Mouse (Mus musculus) kidney, postnatal 14 days (tissue): ENCODE measurements around the gene Sfta2.

Experiments
- DNase-seq: peaks from one replicate; pipeline ENCODE4 v3.0.0; 2022; ENCODE audit warnings: mixed read lengths

Gene Sfta2

GRCm38 (mm10) chr17:35680591-35680990 lies 79.2 kb downstream of the Sfta2 start:
- no peak for DNase-seq

DNA sequence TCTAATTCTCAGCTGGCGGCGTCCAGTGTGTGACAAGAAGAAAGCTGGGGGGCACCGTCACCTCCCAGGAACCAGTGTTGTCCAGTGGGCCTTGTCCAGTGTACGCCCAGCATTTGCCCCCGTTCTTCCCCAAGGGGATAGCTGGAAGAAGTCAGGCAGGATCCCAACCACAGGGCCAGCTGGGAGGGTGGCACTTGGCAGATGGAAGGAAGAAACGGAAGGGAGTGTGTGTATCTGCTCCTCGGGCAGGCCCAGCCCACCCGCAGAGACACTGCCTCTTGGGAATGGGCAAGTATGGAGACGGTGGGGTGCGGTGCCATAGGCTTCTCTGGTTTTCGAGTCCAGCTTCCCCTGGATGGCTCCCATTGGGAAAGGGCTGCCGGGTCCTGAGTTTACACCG lies 80.6 kb downstream of the Sfta2 start:
- DNase-seq = no peak

DNA sequence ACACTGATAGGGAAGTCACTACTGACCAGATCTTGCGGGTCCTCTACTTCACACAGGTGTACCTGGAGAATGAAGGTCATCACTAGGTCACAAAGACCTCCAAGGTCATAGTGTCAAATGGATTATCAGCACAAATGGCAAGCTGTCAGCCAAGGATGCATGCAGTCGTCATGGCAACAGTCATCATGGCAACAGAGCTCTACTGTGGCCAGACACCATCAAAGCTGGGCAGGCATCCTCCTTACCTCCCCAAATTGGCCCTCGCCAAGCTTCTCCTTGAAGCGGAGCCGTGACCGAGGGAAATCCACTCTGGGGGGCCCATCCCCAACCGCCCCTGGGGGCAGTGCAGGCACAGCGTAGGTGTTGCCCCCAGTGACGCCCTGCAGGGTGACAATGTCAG lies 83.7 kb downstream of the Sfta2 start:
- DNase-seq = no peak

DNA sequence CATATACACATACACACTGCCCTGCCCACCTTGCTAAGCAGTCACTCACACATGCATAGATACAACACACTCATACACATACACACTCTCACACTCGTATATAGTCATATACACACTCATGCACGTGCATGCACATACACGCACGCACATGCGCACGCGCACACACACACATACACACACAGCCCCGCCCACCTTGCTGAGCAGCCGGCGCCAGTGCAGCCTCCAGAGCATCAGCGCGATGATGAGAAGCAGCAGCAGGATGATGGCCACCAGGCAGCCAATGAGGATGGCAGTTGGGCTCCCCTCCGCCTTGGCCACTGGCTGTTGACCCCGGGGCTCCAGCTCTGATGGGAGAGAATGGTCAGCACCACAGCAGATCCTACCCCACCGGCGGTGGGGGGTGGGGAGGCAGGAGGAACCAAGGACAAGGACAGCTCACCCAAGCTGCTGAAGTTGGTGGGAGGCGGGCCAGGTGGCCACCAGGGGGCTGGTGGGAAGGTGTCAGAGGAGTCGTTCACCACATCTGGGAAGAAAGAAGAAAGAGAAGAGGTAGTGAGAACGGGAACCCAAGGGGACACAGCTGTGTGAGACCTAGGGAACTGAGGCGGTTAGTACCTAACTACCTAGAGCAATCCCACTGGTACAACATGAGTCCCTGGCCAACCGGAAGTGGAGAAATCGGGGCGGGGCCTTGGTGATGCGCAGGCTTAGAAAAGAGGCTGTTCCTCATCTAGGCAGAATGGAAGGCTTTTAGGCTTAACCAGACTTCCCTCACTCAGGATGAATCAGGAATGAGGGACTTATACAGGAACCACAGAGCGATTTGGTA lies 87.2 kb downstream of the Sfta2 start:
- DNase-seq = no peak

- DNase-seq = no peak
Measured at GRCm38 (mm10) chr17:35689936-35690645, 88.7 kb downstream of the Sfta2 start.

GRCm38 (mm10) chr17:35691811-35692210 lies 90.5 kb downstream of the Sfta2 start:
- no peak for DNase-seq

DNA sequence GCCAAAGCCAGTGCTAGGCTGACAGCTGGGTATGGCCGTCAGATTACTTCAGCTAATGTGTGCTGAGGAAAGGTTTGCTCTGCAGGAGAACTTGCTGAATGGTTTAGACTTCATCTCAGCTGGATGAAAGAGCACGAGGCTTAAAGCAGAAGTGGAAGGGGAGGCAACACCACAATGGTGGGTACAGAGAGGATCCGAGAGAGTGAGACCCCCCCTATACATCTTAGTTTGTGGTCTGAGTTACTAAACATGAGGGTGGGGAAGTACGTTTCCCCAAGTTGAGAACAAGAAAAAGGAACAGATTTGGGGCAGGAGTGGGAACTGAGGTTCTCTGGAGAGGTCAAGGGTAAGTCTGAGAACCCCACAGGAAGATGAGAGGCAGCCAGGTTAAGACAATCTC lies 91.0 kb downstream of the Sfta2 start:
- DNase-seq = no peak

DNA sequence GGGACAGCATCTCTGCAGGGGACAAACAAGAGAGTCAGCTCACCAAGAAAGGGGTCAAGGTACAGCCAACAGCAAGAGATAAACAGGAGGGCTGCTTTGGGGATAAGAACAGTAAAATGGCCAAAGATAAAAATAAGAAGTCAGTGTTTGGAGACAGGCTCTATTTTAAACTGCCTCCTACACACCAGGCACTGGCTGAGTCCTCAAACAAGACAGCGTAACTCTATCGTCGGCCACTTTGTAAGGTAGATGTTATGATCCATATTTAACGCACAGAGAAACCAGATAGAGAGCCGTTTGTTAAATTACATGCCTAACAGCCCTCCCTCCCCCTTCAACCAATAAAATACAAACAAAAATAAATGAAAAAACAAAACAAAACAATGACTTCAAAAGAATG lies 92.6 kb downstream of the Sfta2 start:
- DNase-seq = no peak

GRCm38 (mm10) chr17:35695289-35695688 lies 93.9 kb downstream of the Sfta2 start:
- peak; percentile 56 for DNase-seq

DNA sequence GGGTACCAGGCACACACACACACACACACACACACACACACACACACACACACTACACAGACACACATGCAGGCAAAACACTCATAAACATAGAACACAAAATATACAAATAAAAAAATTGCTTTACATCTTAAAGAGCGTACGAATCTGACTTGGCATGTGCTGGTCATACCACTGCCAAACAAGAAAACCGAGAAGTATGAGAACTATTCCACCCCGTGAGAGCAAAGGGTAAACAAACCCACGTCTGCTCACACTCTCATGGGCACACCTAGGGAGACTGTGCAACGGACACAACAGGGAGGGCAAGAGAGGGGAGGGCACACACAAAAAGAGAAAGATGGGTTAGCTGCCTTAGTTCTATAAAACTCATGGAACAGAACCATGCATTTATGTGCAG lies 95.3 kb downstream of the Sfta2 start:
- no peak for DNase-seq

DNA sequence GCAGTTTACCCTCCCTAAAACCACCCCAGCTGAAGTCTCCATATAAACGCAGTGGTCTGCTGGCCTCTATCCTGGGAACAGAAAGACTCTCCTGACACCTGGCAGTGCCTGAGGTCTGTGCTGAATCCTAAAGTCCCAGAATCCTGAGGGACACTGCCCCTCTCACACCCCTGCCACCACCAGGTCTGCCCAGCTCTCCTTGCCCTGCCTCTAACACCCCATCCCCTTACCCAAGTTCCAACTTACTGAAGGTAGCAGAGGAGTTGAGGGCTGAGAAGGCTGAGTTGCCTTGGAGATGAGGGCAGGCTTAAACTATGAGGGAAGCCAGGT lies 96.0 kb downstream of the Sfta2 start:
- no peak for DNase-seq

DNA sequence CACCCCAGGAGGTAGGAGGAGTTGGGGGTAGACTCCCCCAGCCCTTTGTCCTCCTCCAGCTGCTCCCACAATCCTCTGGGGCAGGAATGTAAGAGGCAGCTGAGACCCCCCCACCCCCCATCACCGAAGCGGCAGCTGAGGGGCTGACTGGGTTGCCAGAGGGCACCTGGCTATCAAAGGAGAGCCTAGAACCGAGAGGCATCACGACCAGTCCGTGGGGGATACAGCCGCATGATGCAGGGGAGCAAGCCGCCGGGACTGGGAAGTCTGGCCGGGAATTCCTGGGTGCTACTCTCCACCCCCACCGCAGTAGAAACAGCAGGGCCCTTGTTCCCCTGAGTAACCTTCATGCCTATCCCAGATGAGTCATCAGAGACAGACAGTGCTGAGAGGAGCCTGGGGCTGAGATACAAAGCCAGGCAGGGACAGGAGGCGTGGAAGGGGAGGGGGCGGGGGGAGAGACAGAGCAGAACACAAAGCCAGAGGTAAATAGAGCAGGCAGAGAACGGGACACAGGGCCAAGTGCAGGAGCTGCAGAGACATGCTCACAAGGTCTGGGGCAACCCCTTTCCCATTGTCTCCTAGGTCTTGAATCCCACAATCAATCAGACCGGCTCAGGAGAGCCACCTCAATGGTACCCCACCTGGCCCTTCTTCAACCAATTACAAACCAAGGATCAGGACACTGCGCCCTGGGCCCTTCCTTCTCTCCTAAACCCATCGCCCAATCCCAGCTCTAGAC lies 96.6 kb downstream of the Sfta2 start:
- DNase-seq = peak; percentile 34

GRCm38 (mm10) chr17:35698501-35698883 lies 97.1 kb downstream of the Sfta2 start:
- no peak for DNase-seq

- DNase-seq = peak; percentile 90
Measured at GRCm38 (mm10) chr17:35699919-35700318, 98.6 kb downstream of the Sfta2 start.
